Comparison of ENCODE assay signal across 27 mouse cellular contexts in the genomic region with DNA sequence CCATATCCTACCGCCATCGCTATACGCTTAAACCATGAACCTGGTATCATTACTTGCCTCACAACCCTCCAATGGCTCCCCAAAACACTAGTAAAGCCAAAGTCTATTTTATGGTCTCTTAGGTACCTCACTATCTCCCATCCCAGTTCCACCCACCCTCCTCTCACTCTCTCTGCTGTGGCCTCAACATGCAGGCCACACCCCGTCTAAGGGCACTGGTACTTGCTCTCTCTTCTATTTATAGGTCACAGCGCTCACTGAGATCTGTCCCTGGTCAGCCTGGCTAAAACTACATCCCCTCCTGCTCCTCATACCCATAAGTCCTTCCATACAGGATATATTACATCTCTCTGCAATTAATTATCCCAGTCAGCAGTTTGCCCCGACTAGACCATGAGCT. TPM values are rescaled to one million over a fixed set of nuclear protein-coding genes. Genes with fewer than 3 reads are reported as not detected.
DNase-seq lines count a peak whose midpoint lies in the region; ATAC-seq and TF ChIP-seq lines count a peak whose summit lies in the region.
"Had no signal": no experiment of that assay in that cellular context is flagged by ENCODE, and none has a peak within 500 bp of the region (broad histone marks: within the 10 kb centered on the region; RNA-seq: fewer than 3 reads in every experiment).

No protein-coding gene starts in this region.

- 0 out of 2 replicates have a peak overlapping the region, but pooled peaks have one; percentile 0 for H3K9ac ChIP-seq in heart, embryonic 13.5 days
- H3K9ac ChIP-seq in lung, postnatal 0 days (replicated peaks; ENCODE audit: low read depth), result no peak overlapping the region
- no peak overlapping the region for H3K9ac ChIP-seq in liver, embryonic 14.5 days (replicated peaks)
- H3K9ac ChIP-seq: hindbrain, embryonic 12.5 days; kidney, embryonic 15.5 days; limb, embryonic 12.5 days; stomach, embryonic 15.5 days had no signal

- peak overlapping the region; percentile 57 for H3K27ac ChIP-seq in heart, embryonic 13.5 days (replicated peaks)
- H3K27ac ChIP-seq in lung, postnatal 0 days (ENCODE audit: low read length), result no peak overlapping the region
- H3K27ac ChIP-seq in liver, embryonic 14.5 days, result no peak overlapping the region
- H3K27ac ChIP-seq: hindbrain, embryonic 12.5 days; kidney, embryonic 15.5 days; limb, embryonic 12.5 days; stomach, embryonic 15.5 days had no signal

- no peaks in the 10 kb centered on the region for H3K36me3 ChIP-seq in heart, embryonic 13.5 days
- no peaks in the 10 kb centered on the region for H3K36me3 ChIP-seq in lung, postnatal 0 days (ENCODE audit: insufficient read depth, low read length)
- H3K36me3 ChIP-seq in liver, embryonic 14.5 days (replicated peaks; ENCODE audit: control insufficient read depth, insufficient read depth, low read depth), result no peaks in the 10 kb centered on the region
- H3K36me3 ChIP-seq: G1E; hindbrain, embryonic 12.5 days; kidney, embryonic 15.5 days; limb, embryonic 12.5 days; stomach, embryonic 15.5 days had no signal

- no peak for ATAC-seq in heart, embryonic 13.5 days (ENCODE audit: extremely low read depth, insufficient number of reproducible peaks, low FRiP score, low TSS enrichment)
- 0 out of 2 replicates have a peak, but pooled peaks have one; percentile 18 for ATAC-seq in lung, postnatal 0 days
- peak; percentile 80 for ATAC-seq in liver, embryonic 14.5 days (ENCODE audit: insufficient read depth)
- ATAC-seq: intestine, postnatal 0 days; midbrain, embryonic 16.5 days; Patski had no signal

- no peak for TF ChIP-seq CTCF in lung, postnatal 0 days (IDR thresholded peaks at IDR 0.05)
- TF ChIP-seq CTCF in liver, embryonic 14.5 days (IDR thresholded peaks at IDR 0.05; ENCODE audit: low read depth), result no peak

- intact Hi-C loops in heart, postnatal 36 days (cut with DNase I), result no loop called here

- H3K4me2 ChIP-seq in heart, embryonic 13.5 days, result peak overlapping the region; percentile 31
- no peak overlapping the region for H3K4me2 ChIP-seq in lung, postnatal 0 days (replicated peaks; ENCODE audit: low read depth, low read length)
- H3K4me2 ChIP-seq in liver, embryonic 14.5 days (ENCODE audit: low read depth), result 0 out of 2 replicates have a peak overlapping the region, but pooled peaks have one; percentile 1
- H3K4me2 ChIP-seq: hindbrain, embryonic 12.5 days; kidney, embryonic 15.5 days; limb, embryonic 12.5 days; stomach, embryonic 15.5 days had no signal

- no peaks in the 10 kb centered on the region for H3K27me3 ChIP-seq in heart, embryonic 13.5 days (replicated peaks)
- no peaks in the 10 kb centered on the region for H3K27me3 ChIP-seq in lung, postnatal 0 days (replicated peaks; ENCODE audit: insufficient read depth, low read length)
- H3K27me3 ChIP-seq in liver, embryonic 14.5 days (ENCODE audit: control insufficient read depth, insufficient read depth, low read length), result no peaks in the 10 kb centered on the region
- H3K27me3 ChIP-seq: CH12.LX; hindbrain, embryonic 12.5 days; kidney, embryonic 15.5 days; limb, embryonic 12.5 days; Patski; stomach, embryonic 15.5 days had no signal

- WGBS in heart, embryonic 13.5 days, result 51% methylated on average over 6 of the region's 6 CpGs
- WGBS in lung, postnatal 0 days, result 67% methylated on average over 6 of the region's 6 CpGs
- WGBS in liver, embryonic 14.5 days (ENCODE audit: insufficient replicate concordance), result 47% methylated on average over 6 of the region's 6 CpGs

- no peak overlapping the region for H3K4me3 ChIP-seq in heart, embryonic 13.5 days
- H3K4me3 ChIP-seq in lung, postnatal 0 days (ENCODE audit: low read depth, low read length), result no peak overlapping the region
- no peak overlapping the region for H3K4me3 ChIP-seq in liver, embryonic 14.5 days (ENCODE audit: insufficient read depth in 1 of 2, low read depth in 2 of 2, low read length in 2 of 2)
- H3K4me3 ChIP-seq: hindbrain, embryonic 12.5 days; kidney, embryonic 15.5 days; limb, embryonic 12.5 days; myocyte; stomach, embryonic 15.5 days had no signal

- TF ChIP-seq EP300 in lung, postnatal 0 days (IDR thresholded peaks at IDR 0.05), result no peak
- TF ChIP-seq EP300 in liver, embryonic 14.5 days (IDR thresholded peaks at IDR 0.05; ENCODE audit: low read depth), result no peak

- no peak for DNase-seq in heart, postnatal 36 days
- no peak for DNase-seq in lung, postnatal 0 days (ENCODE audit: low spot score)
- no peak for DNase-seq in lung, postnatal 25 days (ENCODE audit: low spot score)
- DNase-seq in liver, embryonic 14.5 days (ENCODE audit: low read depth in 3 of 3, low spot score in 3 of 3), result peak in 1 of 3 experiments; percentile 63
- DNase-seq in natural killer cell, adult 2 months (ENCODE audit: low spot score in 2 of 2), result no peak
- DNase-seq in kidney, postnatal 14 days, result no peak
- DNase-seq: adrenal gland, postnatal 36 days; B cell, adult 2 months; cerebellum, adult 11-12 months; gastrocnemius, postnatal 10 days; kidney, postnatal 4 days; lung, adult 2 months; lung, postnatal 36 days; right cerebral cortex, adult 18-20 months; right cerebral cortex, postnatal 4 days; thymus, postnatal 25 days had no signal

- H3K9me3 ChIP-seq in heart, embryonic 13.5 days, result no peaks in the 10 kb centered on the region
- no peaks in the 10 kb centered on the region for H3K9me3 ChIP-seq in lung, postnatal 0 days (ENCODE audit: low read length)
- no peaks in the 10 kb centered on the region for H3K9me3 ChIP-seq in liver, embryonic 14.5 days (ENCODE audit: control insufficient read depth, low read length)
- H3K9me3 ChIP-seq: G1E; hindbrain, embryonic 12.5 days; kidney, embryonic 15.5 days; limb, embryonic 12.5 days; stomach, embryonic 15.5 days had no signal

- peaks cover 46% of the 10 kb centered on the region for H3K4me1 ChIP-seq in heart, embryonic 13.5 days
- H3K4me1 ChIP-seq in lung, postnatal 0 days (ENCODE audit: insufficient read depth, low read depth, low read length), result peaks cover 7% of the 10 kb centered on the region
- H3K4me1 ChIP-seq in liver, embryonic 14.5 days (replicated peaks; ENCODE audit: control insufficient read depth in 2 of 2, insufficient read depth in 2 of 2, low read length in 1 of 2), result peaks cover 19 to 39% of the 10 kb centered on the region in 2 experiments

RNA-seq across cellular contexts. Expression of a gene that starts 16.1 kb away (rescaled TPM):
- 5.9 and 6.3 TPM in 2 replicates for polyA plus RNA-seq in heart, embryonic 13.5 days (2015; fragmentation: Nextera tagmentation; extraction: Ambion mirVana)
- 10 to 100 TPM; 22.1 to 35.7 TPM for total RNA-seq in heart, postnatal 36 days (2021)
- 7.4 and 7.6 TPM in 2 replicates for polyA plus RNA-seq in lung, postnatal 0 days (2015; fragmentation: Nextera tagmentation; extraction: Ambion mirVana)
- polyA plus RNA-seq in liver, embryonic 14.5 days (2012; rRNA removed), result 2.2 and 2.8 TPM in 2 replicates
- 2.3 and 2.8 TPM in 2 replicates for polyA plus RNA-seq in liver, embryonic 14.5 days (2014; fragmentation: Nextera tagmentation; extraction: Ambion mirVana)
- total RNA-seq: G1E had no signal
- polyA plus RNA-seq: G1E had no signal
